Mouse (Mus musculus): Measurements from ENCODE around the gene Daxx.

GRCm38 (mm10) chr17:33917656-33918292, 8.6 kb downstream of the Daxx start:
- no peak for TF ChIP-seq CTCF (IDR thresholded peaks at IDR 0.05; ENCODE audit: borderline replicate concordance, control insufficient read depth, extremely low read depth, insufficient read depth, low read length, poor library complexity)
- TF ChIP-seq POLR2A (IDR thresholded peaks at IDR 0.05; ENCODE audit: control insufficient read depth, extremely low read depth, insufficient read depth, low read length, poor library complexity) = no peak

All from thymus, adult 2 months (tissue).